Mouse (Mus musculus) adrenal gland, postnatal 36 days (tissue): ENCODE measurements around the gene Kcnip1. TPM values are rescaled to one million over a fixed set of nuclear protein-coding genes. Genes with fewer than 3 reads are reported as not detected.

Experiments used
- DNase-seq, 2 experiments: peaks; one replicate each; pipeline ENCODE4 v3.0.0; 2021; ENCODE audit warnings: mixed read lengths in 1 of 2
- total RNA-seq, 2 experiments: library from RNA; stranded (reverse); gene quantifications; 2 replicates each; pipeline ENCODE4 v1.2.3; 2021

The Kcnip1 gene
- total RNA-seq, 2 experiments from 2014 or later: 2.2 to 3.5 TPM

DNA sequence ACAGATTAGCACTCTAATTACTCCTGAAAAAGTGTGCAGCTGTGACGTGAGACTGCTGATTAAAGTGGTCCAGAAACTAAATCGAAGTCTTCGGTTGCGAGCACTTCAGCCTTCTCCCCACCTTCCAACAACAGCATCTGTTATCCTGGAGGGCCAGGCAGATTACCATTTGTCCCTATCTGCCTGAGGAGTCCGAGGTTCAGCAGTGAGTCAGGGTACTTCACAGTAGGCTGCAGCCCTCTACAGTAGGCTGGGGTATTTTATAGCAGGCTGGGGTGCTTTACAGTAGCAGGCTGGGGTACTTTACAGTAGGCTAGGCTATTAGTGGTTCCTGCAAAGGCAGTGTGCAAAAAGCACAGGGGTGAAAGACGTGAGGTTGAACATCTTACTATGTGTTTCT is 324.6 kb downstream of the Kcnip1 start:
- DNase-seq: no peak

- DNase-seq: no peak
Observed at GRCm38 (mm10) chr11:33663599-33663998, 329.4 kb downstream of the Kcnip1 start.

DNA sequence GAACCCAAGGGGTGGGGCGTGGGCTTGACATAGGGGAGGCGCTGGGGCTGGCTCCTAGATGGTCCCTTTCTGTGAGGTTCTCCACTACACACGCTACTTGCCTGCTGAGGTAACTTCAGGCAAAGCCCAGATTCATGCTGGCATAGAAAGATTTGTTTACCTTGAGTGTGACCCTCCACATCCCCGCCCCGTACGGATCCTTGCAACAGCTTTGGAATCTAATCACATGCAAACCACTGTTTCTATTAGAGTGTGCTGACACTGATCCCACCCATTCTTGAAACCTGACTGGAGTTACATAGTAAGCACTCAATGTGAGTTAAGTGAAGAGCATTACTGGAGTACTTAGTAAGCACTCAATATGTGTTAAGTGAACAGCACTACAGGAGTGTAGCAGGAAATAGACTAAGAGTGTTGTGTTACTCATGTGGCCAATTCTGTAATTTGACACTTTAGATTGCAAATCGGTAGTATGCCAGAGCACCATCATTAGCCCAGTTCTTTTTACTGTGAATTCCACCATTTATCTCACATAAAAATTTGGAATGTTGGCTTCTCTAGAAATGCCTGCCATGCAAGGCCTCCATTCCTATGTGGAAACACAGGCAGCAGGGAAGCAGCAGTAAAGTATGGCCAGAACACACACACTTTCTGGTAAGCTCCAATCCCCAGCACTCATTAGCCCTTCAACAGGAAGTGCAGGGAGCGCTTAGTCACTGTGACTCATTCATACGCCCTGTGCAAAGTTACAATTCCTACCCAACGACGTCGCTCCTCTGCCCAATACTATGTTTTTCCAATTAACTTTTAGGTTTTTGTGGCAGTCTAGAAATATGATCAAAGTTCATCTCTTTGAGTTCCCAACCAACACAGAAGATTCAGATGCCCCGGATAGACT is 332.7 kb downstream of the Kcnip1 start:
- DNase-seq: no peak

DNA sequence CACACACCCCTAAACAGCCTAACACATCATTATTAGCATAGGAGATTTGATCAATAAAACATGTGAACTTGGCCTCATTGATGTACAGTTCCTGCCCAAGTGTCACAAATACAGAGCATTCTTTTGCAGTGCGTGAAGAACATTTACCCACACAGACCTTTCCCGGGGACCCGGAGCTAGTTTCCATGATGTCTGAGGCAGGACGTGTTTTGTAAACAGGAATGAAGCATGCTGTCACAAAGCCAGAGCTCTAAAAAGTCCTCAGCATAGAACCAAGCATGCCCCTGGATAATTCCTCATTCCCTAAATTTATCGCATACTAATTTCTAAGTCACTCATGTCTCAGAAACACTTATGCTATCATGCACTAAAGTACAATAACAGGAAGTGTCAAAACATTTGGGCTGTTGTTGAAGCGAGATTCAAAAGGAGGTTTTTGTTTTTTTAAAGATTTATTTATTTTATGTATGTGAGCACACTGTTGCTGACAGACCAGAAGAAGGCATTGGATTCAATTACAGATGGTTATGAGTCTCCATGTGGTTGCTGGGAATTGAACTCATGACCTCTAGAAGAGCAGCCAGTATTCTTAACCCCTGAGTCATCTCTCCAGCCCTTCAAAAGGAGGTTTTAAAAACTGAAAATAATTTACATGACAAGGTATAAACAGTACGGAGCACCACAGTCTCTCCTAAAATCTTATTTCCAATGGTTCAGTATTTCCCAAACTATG is 336.9 kb downstream of the Kcnip1 start:
- DNase-seq: no peak

GRCm38 (mm10) chr11:33655221-33655620 is 337.7 kb downstream of the Kcnip1 start:
- no peak for DNase-seq

GRCm38 (mm10) chr11:33654485-33654884 is 338.5 kb downstream of the Kcnip1 start:
- no peak for DNase-seq

DNA sequence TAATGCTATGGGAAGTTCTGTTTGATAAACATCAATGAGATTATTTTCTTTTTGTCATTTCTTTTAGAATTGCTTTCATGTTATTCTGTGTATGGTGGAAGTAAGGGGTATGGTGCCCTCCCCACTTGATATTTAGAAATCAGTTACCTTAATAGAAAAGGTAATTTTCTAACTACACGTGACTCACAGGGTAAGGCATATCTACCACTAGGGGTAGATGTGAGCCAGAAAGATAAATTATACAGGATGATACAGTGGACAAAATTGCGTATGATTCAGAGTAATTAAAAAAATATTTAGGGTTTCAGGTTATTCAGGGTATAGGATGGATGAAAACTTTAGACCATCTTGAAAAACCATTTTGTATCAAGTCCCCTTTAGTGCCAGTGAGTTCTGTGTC is 343.6 kb downstream of the Kcnip1 start:
- DNase-seq: no peak

DNA sequence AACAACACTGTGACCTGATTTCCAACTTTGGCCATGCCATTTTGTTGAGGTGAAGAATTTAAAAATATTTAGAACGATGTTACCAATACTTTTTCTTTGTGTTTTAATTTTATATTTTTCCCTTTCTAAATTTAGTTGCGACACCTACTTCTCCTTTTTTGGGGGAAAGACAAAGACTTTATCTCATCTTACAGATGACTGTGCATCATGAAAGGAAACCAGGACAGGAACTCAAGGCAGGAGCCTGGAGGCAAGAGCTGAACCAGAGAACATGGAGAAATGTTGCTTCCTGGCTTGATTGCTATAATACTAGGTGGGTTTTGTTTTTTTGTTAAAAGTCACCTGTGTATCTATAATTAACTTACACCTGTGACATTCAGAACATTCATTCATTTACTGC is 355.8 kb downstream of the Kcnip1 start:
- DNase-seq: no peak

DNA sequence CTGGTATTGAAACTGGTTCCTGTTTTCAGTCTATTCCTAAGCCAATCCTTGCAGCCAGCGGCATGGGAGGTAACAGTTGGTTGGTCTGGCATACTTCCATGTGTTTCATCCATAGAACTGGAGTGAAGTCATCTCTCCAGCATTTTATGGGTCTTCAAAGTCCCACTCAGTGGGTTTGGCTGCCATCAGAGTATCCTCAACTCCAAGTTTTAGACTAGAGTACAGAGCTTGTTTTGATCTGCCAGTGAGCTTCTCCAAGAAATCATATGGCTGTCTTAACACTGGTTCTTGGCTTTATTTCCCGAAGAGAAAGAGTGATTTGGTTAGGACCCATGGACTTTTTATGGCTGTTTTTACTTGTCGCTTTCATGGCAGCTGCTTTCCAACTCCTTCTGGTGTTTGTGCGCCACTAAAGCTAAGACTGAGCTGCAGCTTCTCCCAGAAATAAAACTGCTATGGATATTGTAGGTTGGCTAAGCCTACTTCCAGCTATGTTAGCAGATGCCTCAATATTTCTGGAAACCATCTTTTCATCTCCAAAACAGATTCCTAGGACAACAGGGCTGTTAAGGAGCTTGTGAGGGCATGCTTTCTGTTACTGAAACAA is 365.7 kb downstream of the Kcnip1 start:
- no peak for DNase-seq

DNA sequence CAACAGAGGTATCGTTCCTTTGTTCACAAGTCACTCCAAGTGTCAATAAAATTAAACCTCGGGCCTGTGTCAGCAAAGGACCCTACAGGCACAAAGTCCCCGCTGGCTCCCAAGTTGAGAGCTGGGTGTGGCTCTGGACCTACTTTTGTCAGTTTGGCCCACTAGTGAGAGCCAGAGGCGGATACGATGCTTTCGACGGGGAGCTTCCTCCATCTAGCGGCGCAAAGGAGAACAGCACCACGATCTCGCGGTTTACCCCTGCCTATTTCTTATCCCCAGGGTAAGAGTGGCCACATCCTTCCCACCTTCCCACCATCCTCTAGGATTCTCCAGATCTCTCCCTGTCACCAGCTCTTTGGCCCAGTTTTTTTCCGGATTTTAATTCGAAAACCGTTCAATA is 378.7 kb downstream of the Kcnip1 start:
- DNase-seq: peak; percentile 54 to 73

DNA sequence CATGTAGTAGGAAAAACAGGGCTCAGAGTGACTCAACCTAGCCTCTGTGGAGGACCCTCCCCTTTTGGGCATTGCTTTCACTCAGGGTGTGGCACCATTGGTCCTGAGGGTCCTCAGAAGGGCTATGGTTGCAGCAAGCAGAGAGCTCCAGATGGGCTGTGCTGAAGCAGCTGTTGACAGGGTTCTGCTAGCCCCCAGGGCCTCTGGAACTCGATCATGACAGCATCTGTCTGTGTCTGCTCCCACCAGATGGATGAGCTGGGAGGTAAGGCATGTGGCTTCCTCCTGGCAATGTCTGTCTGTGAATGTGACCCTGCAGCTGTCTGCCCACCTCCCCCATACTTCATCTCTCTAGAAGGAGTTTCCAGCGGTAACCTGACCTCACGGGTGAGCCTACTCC is 385.2 kb downstream of the Kcnip1 start:
- DNase-seq: no peak

- DNase-seq: no peak
Observed at GRCm38 (mm10) chr11:33603174-33603573, 389.8 kb downstream of the Kcnip1 start.

DNA sequence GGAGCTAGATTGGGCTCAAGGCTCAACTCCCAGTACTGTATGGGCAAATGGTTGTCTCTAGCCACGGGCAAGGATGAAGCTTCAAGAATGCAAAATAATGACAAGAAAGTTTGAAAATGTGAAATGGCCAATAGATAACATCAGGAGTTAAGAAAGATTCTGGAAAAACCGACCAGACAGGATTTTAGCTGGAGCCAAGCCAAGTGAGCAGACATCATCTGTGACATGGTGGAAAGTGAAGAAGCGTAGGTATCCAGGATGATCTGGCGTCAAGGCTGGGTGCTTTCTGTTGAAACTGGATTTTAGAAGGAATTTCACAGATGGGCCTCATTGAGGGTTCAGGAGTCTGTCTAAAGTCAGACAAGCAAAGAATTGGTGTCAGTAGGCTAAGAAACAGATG is 394.0 kb downstream of the Kcnip1 start, which contains the start of gene D130052B06Rik:
D130052B06Rik (plus strand) TSS at position 317 of the 400 bp plus-strand sequence.
- DNase-seq: no peak

GRCm38 (mm10) chr11:33596655-33597054 is 396.3 kb downstream of the Kcnip1 start:
- no peak for DNase-seq

- no peak for DNase-seq
Observed at GRCm38 (mm10) chr11:33592826-33593225, 400.1 kb downstream of the Kcnip1 start.

- no peak for DNase-seq
Observed at GRCm38 (mm10) chr11:33590771-33591170, 402.2 kb downstream of the Kcnip1 start.

- DNase-seq: no peak
Observed at GRCm38 (mm10) chr11:33586614-33587013, 406.3 kb downstream of the Kcnip1 start.

DNA sequence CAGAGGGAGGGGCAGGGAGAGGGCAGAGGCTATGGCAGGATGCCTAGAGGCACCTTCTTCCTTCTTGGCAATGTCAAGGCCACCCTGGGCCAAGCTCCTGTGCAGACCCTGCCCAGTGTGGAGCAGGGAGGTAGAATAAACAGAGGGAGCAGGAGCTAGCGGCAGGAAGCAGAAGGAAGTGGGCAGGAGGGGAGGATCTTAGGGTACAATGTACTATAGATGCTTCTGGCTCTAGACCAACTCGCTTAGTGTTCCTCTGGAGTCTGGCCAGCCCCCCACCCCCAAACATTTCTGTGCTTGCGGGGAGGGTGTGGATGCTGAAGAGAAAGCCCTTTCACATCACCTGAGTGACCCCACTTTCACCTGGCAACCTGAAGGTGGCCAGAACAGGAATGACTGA is 413.3 kb downstream of the Kcnip1 start:
- no peak for DNase-seq
